Mouse (Mus musculus) embryonic facial prominence, embryonic 10.5 days (tissue): ENCODE data around the gene Pear1. TPM values are rescaled to one million over a fixed set of nuclear protein-coding genes. Genes with fewer than 3 reads are reported as not detected.

Experiments used
- DNase-seq: peaks from one replicate; pipeline ENCODE4 v3.0.0-alpha.2; 2017; ENCODE audit warnings: low spot score
- H3K27ac ChIP-seq: fragments of 300-500 bp; sonication (generic); replicated peaks from 2 replicates; pipeline ENCODE4 v1.5.1; 2016; ENCODE audit warnings: mild to moderate bottlenecking
- H3K27me3 ChIP-seq: fragments of 300-500 bp; sonication (generic); replicated peaks from 2 replicates; pipeline ENCODE4 v1.6.1; 2016; ENCODE audit warnings: low read depth, mild to moderate bottlenecking; ENCODE audit not compliant: poor library complexity, severe bottlenecking
- H3K36me3 ChIP-seq: fragments of 300-500 bp; sonication (generic); replicated peaks from 2 replicates; pipeline ENCODE4 v1.6.1; 2016; ENCODE audit warnings: mild to moderate bottlenecking, moderate library complexity
- H3K4me1 ChIP-seq: fragments of 300-500 bp; sonication (generic); 2 replicates; pipeline ENCODE4 v1.6.1; 2016
- H3K4me3 ChIP-seq: fragments of 300-500 bp; sonication (generic); 2 replicates; pipeline ENCODE4 v1.5.1; 2016; ENCODE audit warnings: mild to moderate bottlenecking, moderate library complexity
- H3K9me3 ChIP-seq: fragments of 300-500 bp; sonication (generic); 2 replicates; pipeline ENCODE4 v1.6.1; 2016; ENCODE audit warnings: mild to moderate bottlenecking
- WGBS: fragments of 180-500 bp; shearing (Covaris S2); methylation state at CpG from one replicate; pipeline ENCODE4 v1.1.7; 2016; 5-methylcytosine and 5-hydroxymethylcytosine counted together
- polyA plus RNA-seq: library from polyadenylated mRNA; unstranded; fragments of >200 nt; fragmentation: Nextera tagmentation; extraction: Ambion mirVana; gene quantifications from 2 replicates; pipeline ENCODE4 v1.2.1, GENCODE M21; 2016

The Pear1 gene
- polyA plus RNA-seq, 1 experiment from 2014 or later: 13.4 TPM

GRCm38 (mm10) chr3:87833482-87833881 is 9.4 kb upstream of the Pear1 start:
- no peak for DNase-seq
- H3K27me3 ChIP-seq: no peaks in the 10 kb centered on the region
- H3K4me1 ChIP-seq: no peaks in the 10 kb centered on the region
- no peaks in the 10 kb centered on the region for H3K9me3 ChIP-seq
- no peaks in the 10 kb centered on the region for H3K36me3 ChIP-seq
- WGBS: 69% methylated on average over 5 of the region's 5 CpGs
- no peak overlapping the region for H3K4me3 ChIP-seq
- H3K27ac ChIP-seq: no peak overlapping the region

GRCm38 (mm10) chr3:87832109-87832859 is 8.2 kb upstream of the Pear1 start:
- Histone ChIP-seq H3K36me3 (no peaks in the 10 kb centered on the region), H3K4me1 (no peaks in the 10 kb centered on the region), H3K4me3 (no peak overlapping the region), H3K27ac (no peak overlapping the region), H3K27me3 (no peaks in the 10 kb centered on the region), H3K9me3 (no peaks in the 10 kb centered on the region)
- 88% methylated on average over 7 of the region's 7 CpGs for WGBS
- DNase-seq: no peak

- no peak for DNase-seq
- Histone ChIP-seq H3K27ac (no peak overlapping the region), H3K4me1 (no peaks in the 10 kb centered on the region), H3K27me3 (no peaks in the 10 kb centered on the region), H3K4me3 (no peak overlapping the region), H3K9me3 (no peaks in the 10 kb centered on the region), H3K36me3 (no peaks in the 10 kb centered on the region)
- 51% methylated on average over 10 of the region's 10 CpGs for WGBS
Observed at GRCm38 (mm10) chr3:87829025-87829424, 4.9 kb upstream of the Pear1 start.

GRCm38 (mm10) chr3:87828435-87828834 is 4.3 kb upstream of the Pear1 start:
- H3K27me3 ChIP-seq: no peaks in the 10 kb centered on the region
- no peak for DNase-seq
- no peak overlapping the region for H3K4me3 ChIP-seq
- no peaks in the 10 kb centered on the region for H3K36me3 ChIP-seq
- no peaks in the 10 kb centered on the region for H3K4me1 ChIP-seq
- H3K9me3 ChIP-seq: no peaks in the 10 kb centered on the region
- 64% methylated on average over 4 of the region's 4 CpGs for WGBS
- no peak overlapping the region for H3K27ac ChIP-seq

- no peaks in the 10 kb centered on the region for H3K9me3 ChIP-seq
- WGBS: 64% methylated on average over 12 of the region's 12 CpGs
- H3K27ac ChIP-seq: no peak overlapping the region
- no peaks in the 10 kb centered on the region for H3K36me3 ChIP-seq
- DNase-seq: no peak
- peaks cover 15% of the 10 kb centered on the region for H3K4me1 ChIP-seq
- H3K27me3 ChIP-seq: peaks cover 74% of the 10 kb centered on the region
- H3K4me3 ChIP-seq: no peak overlapping the region
Observed at GRCm38 (mm10) chr3:87818226-87818625, 5.9 kb downstream of the Pear1 start.

- no peaks in the 10 kb centered on the region for H3K36me3 ChIP-seq
- peaks cover 25% of the 10 kb centered on the region for H3K4me1 ChIP-seq
- H3K9me3 ChIP-seq: no peaks in the 10 kb centered on the region
- peaks cover 90% of the 10 kb centered on the region for H3K27me3 ChIP-seq
- DNase-seq: peak; percentile 78
- WGBS: 7% methylated on average over 12 of the region's 12 CpGs
- peak overlapping the region; percentile 51; the same call in 1 of the 2 replicates for H3K27ac ChIP-seq
- H3K4me3 ChIP-seq: no peak overlapping the region
Observed at GRCm38 (mm10) chr3:87816646-87817093, 7.4 kb downstream of the Pear1 start.

- H3K4me3 ChIP-seq: no peak overlapping the region
- peak overlapping the region; percentile 51; the same call in 1 of the 2 replicates for H3K27ac ChIP-seq
- peaks cover 94% of the 10 kb centered on the region for H3K27me3 ChIP-seq
- peaks cover 25% of the 10 kb centered on the region for H3K4me1 ChIP-seq
- DNase-seq: no peak
- H3K36me3 ChIP-seq: no peaks in the 10 kb centered on the region
- H3K9me3 ChIP-seq: no peaks in the 10 kb centered on the region
- 63% methylated on average over 6 of the region's 6 CpGs for WGBS
Observed at GRCm38 (mm10) chr3:87816166-87816565, 7.9 kb downstream of the Pear1 start.

- Histone ChIP-seq H3K4me1 (peaks cover 32% of the 10 kb centered on the region), H3K27ac (no peak overlapping the region), H3K4me3 (no peak overlapping the region), H3K9me3 (no peaks in the 10 kb centered on the region), H3K27me3 (peaks cover 100% of the 10 kb centered on the region), H3K36me3 (no peaks in the 10 kb centered on the region)
- DNase-seq: no peak
- WGBS: 64% methylated on average over 10 of the region's 10 CpGs
Observed at GRCm38 (mm10) chr3:87812873-87813272, 11.2 kb downstream of the Pear1 start.

- H3K4me1 ChIP-seq: peaks cover 32% of the 10 kb centered on the region
- WGBS: 60% methylated on average over 4 of the region's 4 CpGs
Observed at GRCm38 (mm10) chr3:87812413-87812812, 11.7 kb downstream of the Pear1 start.

GRCm38 (mm10) chr3:87811297-87811696 is 12.8 kb downstream of the Pear1 start:
- Histone ChIP-seq H3K4me1 (peaks cover 25% of the 10 kb centered on the region), H3K9me3 (no peaks in the 10 kb centered on the region), H3K36me3 (no peaks in the 10 kb centered on the region), H3K27ac (no peak overlapping the region), H3K27me3 (peaks cover 100% of the 10 kb centered on the region), H3K4me3 (no peak overlapping the region)
- no peak for DNase-seq
- WGBS: 84% methylated on average over 8 of the region's 8 CpGs

More at GRCm38 (mm10) chr3:87812413-87812812, 11.7 kb downstream of the Pear1 start:
- Histone ChIP-seq H3K9me3 (no peaks in the 10 kb centered on the region), H3K4me3 (no peak overlapping the region), H3K36me3 (no peaks in the 10 kb centered on the region), H3K27ac (no peak overlapping the region), H3K27me3 (peaks cover 100% of the 10 kb centered on the region)
- peak; percentile 65 for DNase-seq

- Histone ChIP-seq H3K4me3 (peak overlapping the region; percentile 48), H3K27me3 (peaks cover 100% of the 10 kb centered on the region), H3K36me3 (no peaks in the 10 kb centered on the region), H3K4me1 (peaks cover 24% of the 10 kb centered on the region), H3K27ac (no peak overlapping the region), H3K9me3 (no peaks in the 10 kb centered on the region)
- 4% methylated on average over 28 of the region's 28 CpGs for WGBS
- no peak for DNase-seq
Observed at GRCm38 (mm10) chr3:87809322-87809962, 14.7 kb downstream of the Pear1 start.

GRCm38 (mm10) chr3:87804038-87804677 is 19.9 kb downstream of the Pear1 start:
- Histone ChIP-seq H3K9me3 (no peaks in the 10 kb centered on the region), H3K27me3 (peaks cover 100% of the 10 kb centered on the region), H3K4me1 (peaks cover 15% of the 10 kb centered on the region), H3K27ac (no peak overlapping the region), H3K36me3 (no peaks in the 10 kb centered on the region), H3K4me3 (peak overlapping the region; percentile 46)
- WGBS: 4% methylated on average over 26 of the region's 26 CpGs
- peak; percentile 22 for DNase-seq
